Mouse (Mus musculus) kidney, postnatal 0 days (tissue): ENCODE results near the gene Igsf3. TPM values are rescaled to one million over a fixed set of nuclear protein-coding genes. Genes with fewer than 3 reads are reported as not detected.
A peak's percentile ranks its signal among the peaks of the same experiment; 100 is the strongest.

Source experiments
- ATAC-seq: fragments of 200-750 bp; cut with Nextera tagmentation; replicated peaks from 2 replicates; pipeline ENCODE4 v1.8.0; 2017; ENCODE audit warnings: low read depth, moderate number of reproducible peaks, moderate TSS enrichment, moderate library complexity; ENCODE audit not compliant: low FRiP score
- DNase-seq: peaks from one replicate; pipeline ENCODE4 v3.0.0-alpha.2; 2016; ENCODE audit warnings: low spot score
- H3K27ac ChIP-seq: fragments of 300-500 bp; sonication (generic); 2 replicates; pipeline ENCODE4 v1.5.1; 2014; ENCODE audit warnings: mild to moderate bottlenecking
- H3K27me3 ChIP-seq: fragments of 300-500 bp; sonication (generic); 2 replicates; pipeline ENCODE4 v1.6.1; 2014; ENCODE audit warnings: low read length, mixed read lengths; ENCODE audit not compliant: insufficient read depth
- H3K36me3 ChIP-seq: fragments of 300-500 bp; sonication (generic); 2 replicates; pipeline ENCODE4 v1.6.1; 2014; ENCODE audit warnings: low read length, mixed read lengths; ENCODE audit not compliant: insufficient read depth
- H3K4me1 ChIP-seq: fragments of 300-500 bp; sonication (generic); replicated peaks from 2 replicates; pipeline ENCODE4 v1.6.1; 2014; ENCODE audit warnings: antibody characterized with exemption, low read length, mixed read lengths; ENCODE audit not compliant: insufficient read depth
- H3K4me2 ChIP-seq: fragments of 300-500 bp; sonication (generic); 2 replicates; pipeline ENCODE4 v1.6.1; 2014; ENCODE audit warnings: mild to moderate bottlenecking, low read length, moderate library complexity, mixed read lengths
- H3K4me3 ChIP-seq: fragments of 300-500 bp; sonication (generic); replicated peaks from 2 replicates; pipeline ENCODE4 v1.5.1; 2014; ENCODE audit warnings: low read depth, low read length
- H3K9ac ChIP-seq: fragments of 300-500 bp; sonication (generic); 2 replicates; pipeline ENCODE4 v1.6.1; 2014; ENCODE audit warnings: low read depth, low read length
- H3K9me3 ChIP-seq: fragments of 300-500 bp; sonication (generic); replicated peaks from 2 replicates; pipeline ENCODE4 v1.6.1; 2016; ENCODE audit warnings: low read length, inconsistent platforms, mixed read lengths
- CTCF ChIP-seq: IDR thresholded peaks from 2 replicates; pipeline ENCODE4 v1.5.1; 2016; ENCODE audit warnings: antibody characterized with exemption, low read depth, mild to moderate bottlenecking, moderate library complexity
- WGBS: fragments of 180-500 bp; shearing (Covaris S2); extraction: QIAGEN DNeasy Blood & Tissue Kit; methylation state at CpG from one replicate; pipeline ENCODE4 v1.1.7; 2014; 5-methylcytosine and 5-hydroxymethylcytosine counted together
- polyA plus RNA-seq: library from polyadenylated mRNA; unstranded; fragments of >200 nt; fragmentation: Nextera tagmentation; extraction: Ambion mirVana; gene quantifications from 2 replicates; pipeline ENCODE4 v1.2.1, GENCODE M21; 2015

The Igsf3 gene
- polyA plus RNA-seq, 1 experiment from 2014 or later = 15.3 TPM

DNA sequence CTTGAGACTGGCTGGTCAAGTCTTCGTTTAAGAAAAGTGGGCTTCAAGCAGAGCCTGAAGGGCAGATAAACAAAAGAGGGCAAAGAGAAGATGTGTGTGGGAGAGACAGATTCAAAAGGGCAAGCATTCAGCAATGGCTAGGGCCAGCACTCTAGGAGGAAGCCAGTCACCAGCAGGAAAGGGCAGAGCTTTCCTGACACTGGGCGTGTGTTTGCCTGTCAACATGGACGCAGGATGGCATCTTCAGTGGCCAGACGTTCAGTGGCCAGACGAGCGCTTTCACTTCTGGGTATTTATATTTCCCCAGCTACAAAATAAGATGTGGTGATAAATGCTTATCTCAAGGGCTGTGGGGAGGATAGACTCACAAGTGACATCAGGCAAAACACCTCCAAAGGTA, 123.0 kb downstream of the Igsf3 start:
- ATAC-seq (no peak), DNase-seq (no peak)
- Histone ChIP-seq H3K4me2 (no peak overlapping the region), H3K36me3 (no peaks in the 10 kb centered on the region), H3K9ac (no peak overlapping the region), H3K4me1 (no peaks in the 10 kb centered on the region), H3K9me3 (no peaks in the 10 kb centered on the region), H3K4me3 (no peak overlapping the region), H3K27me3 (no peaks in the 10 kb centered on the region), H3K27ac (peak overlapping the region; percentile 42; the same call in 1 of the 2 replicates)
- TF ChIP-seq CTCF = no peak
- WGBS = 59% methylated on average over 6 of the region's 6 CpGs

DNA sequence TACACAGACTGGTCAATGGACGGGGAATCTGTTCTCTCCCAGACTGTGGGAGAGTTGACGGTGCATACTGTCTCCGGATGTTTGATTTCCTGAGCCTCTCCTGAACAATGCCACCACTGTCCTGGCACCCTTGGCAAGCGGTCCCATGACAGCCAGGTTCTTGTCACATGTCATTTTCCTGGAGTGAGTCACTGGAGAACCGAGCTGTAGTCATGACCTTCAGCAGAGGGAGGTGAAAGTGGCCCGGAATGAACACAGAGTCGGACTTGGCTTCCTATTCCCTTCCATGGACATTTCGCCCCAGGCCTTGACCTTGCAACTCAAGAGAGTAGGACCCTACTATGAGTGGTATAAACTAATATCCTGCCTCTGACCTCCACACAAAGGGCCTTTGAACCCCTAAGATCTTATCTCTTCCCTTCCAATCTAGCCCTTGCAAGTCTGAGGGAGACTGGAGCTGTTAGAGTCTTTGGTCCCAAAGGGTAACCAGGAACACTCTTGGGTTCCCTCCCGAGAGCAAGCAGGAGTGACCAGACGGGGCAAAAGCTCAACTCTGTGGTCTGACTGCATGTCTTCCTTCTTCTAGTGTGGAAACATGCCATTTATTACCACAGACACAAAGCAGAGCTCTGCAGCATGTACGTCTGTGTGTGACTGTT, 123.6 kb downstream of the Igsf3 start:
- Histone ChIP-seq H3K27me3 (no peaks in the 10 kb centered on the region), H3K4me2 (no peak overlapping the region), H3K4me1 (no peaks in the 10 kb centered on the region), H3K9ac (no peak overlapping the region), H3K36me3 (no peaks in the 10 kb centered on the region), H3K4me3 (no peak overlapping the region), H3K9me3 (no peaks in the 10 kb centered on the region), H3K27ac (peak overlapping the region; percentile 64)
- no peak; the same call in 1 of the 2 replicates for ATAC-seq
- TF ChIP-seq CTCF = no peak
- DNase-seq = no peak
- 56% methylated on average over 11 of the region's 11 CpGs for WGBS

DNA sequence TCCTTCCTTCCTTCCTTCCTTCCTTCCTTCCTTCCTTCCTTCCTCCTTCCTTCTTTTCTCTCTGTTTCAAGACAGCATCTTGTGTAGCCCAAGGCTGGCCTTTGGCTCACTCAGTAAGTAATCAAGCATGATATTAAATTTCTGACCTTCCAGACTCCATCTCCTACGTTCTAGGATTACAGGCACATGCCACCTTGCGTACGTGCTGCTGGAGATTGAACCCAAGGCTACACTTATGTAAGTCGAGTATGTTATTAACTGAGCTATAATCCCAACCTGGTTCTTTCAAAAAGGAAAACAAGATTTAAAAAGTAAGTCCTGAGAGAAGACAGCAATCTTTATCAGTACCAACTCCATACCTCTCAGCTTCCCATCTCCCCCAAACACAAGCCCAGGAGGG, 124.7 kb downstream of the Igsf3 start:
- whole genome bisulfite sequencing = 47% methylated on average over 4 of the region's 4 CpGs
- H3K27me3 ChIP-seq = no peaks in the 10 kb centered on the region
- peak overlapping the region; percentile 73 for H3K27ac ChIP-seq
- H3K4me1 ChIP-seq = no peaks in the 10 kb centered on the region
- H3K4me2 ChIP-seq = no peak overlapping the region
- no peak for TF ChIP-seq CTCF
- H3K36me3 ChIP-seq = no peaks in the 10 kb centered on the region
- H3K4me3 ChIP-seq = no peak overlapping the region
- no peak overlapping the region for H3K9ac ChIP-seq
- no peaks in the 10 kb centered on the region for H3K9me3 ChIP-seq
- no peak for ATAC-seq
- no peak for DNase-seq

DNA sequence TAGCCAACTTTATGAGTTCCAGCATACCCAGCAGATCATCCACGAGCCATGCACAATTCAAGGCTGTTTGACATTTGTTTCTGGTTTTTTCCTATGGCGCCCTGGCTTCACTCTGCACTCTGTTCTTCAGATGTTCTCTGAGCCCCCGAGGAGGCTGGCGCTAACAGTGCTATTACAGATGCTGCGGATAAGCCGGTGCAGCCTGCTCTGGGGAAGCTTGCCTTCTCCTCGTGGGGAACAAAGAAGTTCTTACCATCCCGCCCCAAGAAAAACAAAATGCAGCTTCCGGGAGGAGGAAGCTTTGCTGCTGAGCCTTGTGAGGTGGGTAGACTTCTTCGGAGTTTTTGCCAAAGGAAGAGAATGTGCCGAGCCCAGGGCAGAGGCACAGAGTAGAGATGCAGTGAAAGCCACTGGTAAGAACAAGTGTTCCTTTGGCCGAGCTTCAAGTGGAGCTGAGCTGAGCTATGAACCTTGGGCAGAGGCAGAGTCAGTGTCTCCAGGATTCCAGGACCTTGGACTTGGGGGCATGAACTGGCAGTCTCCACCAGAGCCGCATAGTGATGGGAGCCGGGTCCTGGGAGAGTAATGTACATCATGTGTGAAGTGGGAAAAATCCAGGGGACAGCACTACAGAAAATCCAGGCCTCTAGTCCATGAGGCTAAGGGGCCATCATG, 125.3 kb downstream of the Igsf3 start:
- peak; percentile 38; the same call in 1 of the 2 replicates for ATAC-seq
- 35% methylated on average over 14 of the region's 14 CpGs for WGBS
- Histone ChIP-seq H3K36me3 (no peaks in the 10 kb centered on the region), H3K4me2 (no peak overlapping the region), H3K4me1 (peaks cover 2% of the 10 kb centered on the region), H3K27ac (peak overlapping the region; percentile 73), H3K9me3 (no peaks in the 10 kb centered on the region), H3K9ac (no peak overlapping the region), H3K27me3 (no peaks in the 10 kb centered on the region), H3K4me3 (no peak overlapping the region)
- TF ChIP-seq CTCF = no peak
- no peak for DNase-seq

DNA sequence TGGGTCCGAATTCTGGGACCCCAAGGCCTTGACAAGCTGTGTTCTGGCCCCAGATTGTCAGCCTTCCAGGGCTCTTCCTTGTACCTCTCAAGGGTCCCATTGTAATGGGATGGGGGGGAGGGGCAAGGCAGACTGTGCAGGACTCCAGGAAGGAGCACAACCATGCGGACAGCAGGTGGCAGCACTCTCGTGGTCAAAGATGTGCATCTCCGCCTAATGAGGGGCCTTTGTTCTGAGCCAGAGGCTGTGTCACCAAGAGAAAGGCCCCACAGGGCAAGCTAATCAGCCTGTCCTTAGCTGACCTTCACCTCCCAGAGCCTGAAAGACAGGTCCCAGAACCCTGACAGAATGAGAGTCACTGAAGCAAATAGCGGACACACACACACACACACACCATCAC, 129.3 kb downstream of the Igsf3 start:
- Histone ChIP-seq H3K4me3 (no peak overlapping the region), H3K9ac (no peak overlapping the region), H3K4me1 (peaks cover 7% of the 10 kb centered on the region), H3K4me2 (no peak overlapping the region), H3K36me3 (no peaks in the 10 kb centered on the region), H3K27ac (peak overlapping the region; percentile 81), H3K27me3 (no peaks in the 10 kb centered on the region), H3K9me3 (no peaks in the 10 kb centered on the region)
- peak; percentile 65 for ATAC-seq
- TF ChIP-seq CTCF = peak; percentile 93
- WGBS = 38% methylated on average over 5 of the region's 5 CpGs
- peak; percentile 95 for DNase-seq

DNA sequence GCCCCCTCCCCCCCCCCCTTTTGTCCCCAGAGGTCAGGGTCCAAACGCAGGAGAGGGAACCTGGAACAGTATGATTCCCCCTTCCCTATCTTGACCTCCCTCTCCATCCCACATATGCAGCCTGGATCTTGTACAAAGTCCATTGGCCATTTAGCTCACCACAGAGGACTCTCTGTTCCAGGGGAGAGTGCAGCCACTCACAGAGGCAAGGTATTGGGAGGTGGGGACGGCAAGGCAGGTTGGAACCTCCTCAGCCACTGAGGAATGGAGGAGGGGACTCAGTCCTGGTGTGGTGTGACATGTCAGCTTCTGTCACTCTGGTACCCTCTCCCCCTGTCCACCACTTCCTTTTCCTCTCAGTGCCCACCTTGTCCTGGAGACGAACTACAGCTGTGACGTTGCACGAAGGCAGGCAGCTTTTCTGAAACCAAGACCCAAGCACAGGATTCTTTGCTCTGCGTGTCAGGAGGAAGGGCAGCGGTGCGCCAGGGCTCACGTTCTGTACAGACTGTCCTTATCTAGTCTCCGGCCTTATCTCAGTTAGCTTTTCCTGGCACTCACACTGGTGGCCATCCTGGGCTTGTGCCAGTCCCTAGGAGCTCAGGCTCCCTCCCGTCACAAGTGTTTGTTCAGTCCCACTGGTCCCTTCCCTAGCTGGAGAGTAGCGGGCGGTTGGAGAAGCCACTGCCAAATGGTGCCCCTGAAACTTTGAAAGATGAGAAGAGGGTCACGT, 130.3 kb downstream of the Igsf3 start:
- 41% methylated on average over 14 of the region's 14 CpGs for WGBS
- Histone ChIP-seq H3K4me2 (no peak overlapping the region), H3K4me3 (no peak overlapping the region), H3K9me3 (no peaks in the 10 kb centered on the region), H3K27me3 (no peaks in the 10 kb centered on the region), H3K36me3 (no peaks in the 10 kb centered on the region), H3K9ac (no peak overlapping the region), H3K27ac (peak overlapping the region; percentile 81), H3K4me1 (peaks cover 7% of the 10 kb centered on the region)
- peak; percentile 79 for ATAC-seq
- TF ChIP-seq CTCF = no peak
- DNase-seq = no peak
